Mouse (Mus musculus) layer of hippocampus, adult 2 months (tissue): ENCODE results near the gene B4galt5. TPM values are rescaled to one million over a fixed set of nuclear protein-coding genes. Genes with fewer than 3 reads are reported as not detected.

Source experiments
- DNase-seq, 2 experiments: peaks; one replicate each; pipeline ENCODE4 v3.0.0; 2022; ENCODE audit warnings: low spot score in 2 of 2
- H3K27ac ChIP-seq: fragments of 200-600 bp; 2 replicates; pipeline ENCODE4 v1.8.1; 2022
- H3K4me3 ChIP-seq: fragments of 200-600 bp; 2 replicates; pipeline ENCODE4 v1.8.1; 2022; ENCODE audit warnings: mild to moderate bottlenecking
- CTCF ChIP-seq: fragments of 200-600 bp; conservative IDR thresholded peaks from 2 replicates; pipeline ENCODE4 v1.8.1; 2022; ENCODE audit warnings: antibody characterized with exemption, mild to moderate bottlenecking, moderate library complexity
- total RNA-seq, 2 experiments: library from RNA; stranded (reverse); gene quantifications; 2 replicates each; pipeline ENCODE4 v1.2.3; 2021

B4galt5 gene
- total RNA-seq, 2 experiments from 2014 or later = 38.1 to 43.9 TPM

DNA sequence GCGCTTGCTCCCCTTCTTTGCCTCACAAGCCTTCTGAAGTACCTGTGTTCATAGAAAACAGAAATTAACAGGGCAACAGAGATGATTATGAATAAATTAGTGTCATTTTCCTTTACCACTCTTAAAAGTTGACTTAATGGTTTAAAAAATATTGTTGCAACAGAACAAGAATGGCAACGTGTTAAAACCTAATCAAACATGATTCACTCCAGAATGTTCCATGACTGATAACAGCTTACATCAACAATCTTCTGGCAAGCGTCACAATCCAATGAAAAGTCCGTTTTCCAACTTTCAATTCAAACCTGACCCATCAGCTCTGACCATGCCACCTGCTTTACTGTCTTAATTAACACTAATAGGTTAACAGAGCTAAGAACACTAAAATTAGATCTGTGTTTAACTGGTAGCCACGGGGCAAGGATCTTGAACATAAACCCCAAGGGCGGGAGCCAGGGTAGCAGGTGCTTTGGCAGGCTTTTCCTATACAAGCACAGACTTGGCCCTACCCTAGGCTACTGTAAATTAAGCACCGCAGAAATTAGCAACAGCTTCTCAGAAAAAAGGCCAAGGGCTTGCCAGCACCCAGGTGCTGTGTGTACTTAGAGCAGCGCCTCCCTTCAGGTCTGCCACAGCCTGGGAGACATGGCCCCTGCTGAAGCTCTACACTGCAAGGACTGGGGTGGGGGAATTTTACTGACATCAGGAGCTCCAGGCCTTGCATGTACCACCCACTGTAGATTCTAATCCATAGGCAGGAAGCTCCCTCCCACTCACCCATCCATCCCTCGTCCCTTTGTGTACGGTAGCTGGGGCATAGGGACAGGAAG is 12.4 kb downstream of the B4galt5 start:
- no peak for TF ChIP-seq CTCF
- H3K27ac ChIP-seq = peak overlapping the region; percentile 34; the same call in 1 of the 2 replicates
- H3K4me3 ChIP-seq = no peak overlapping the region
- DNase-seq = no peak

DNA sequence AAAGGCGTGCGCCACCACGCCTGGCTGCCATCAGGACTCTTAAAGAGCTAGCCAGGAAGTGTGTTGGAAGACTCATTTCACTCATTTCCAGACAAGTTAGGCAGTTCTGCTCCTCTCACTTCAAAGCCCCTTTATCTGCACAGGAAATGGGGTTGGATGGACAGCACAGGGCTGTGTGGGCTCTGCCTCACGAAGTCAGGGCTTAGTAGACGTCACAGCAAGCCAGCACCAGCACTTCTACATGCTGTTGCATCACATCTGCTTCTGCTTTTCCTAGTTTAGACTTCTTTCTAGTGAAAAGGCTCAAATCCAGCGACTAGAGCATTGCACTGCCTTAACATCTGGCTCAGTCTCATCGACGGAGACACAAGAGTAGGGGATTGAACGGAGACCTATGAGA is 13.9 kb downstream of the B4galt5 start:
- Histone ChIP-seq H3K4me3 (no peak overlapping the region), H3K27ac (no peak overlapping the region)
- TF ChIP-seq CTCF = no peak
- DNase-seq = no peak

DNA sequence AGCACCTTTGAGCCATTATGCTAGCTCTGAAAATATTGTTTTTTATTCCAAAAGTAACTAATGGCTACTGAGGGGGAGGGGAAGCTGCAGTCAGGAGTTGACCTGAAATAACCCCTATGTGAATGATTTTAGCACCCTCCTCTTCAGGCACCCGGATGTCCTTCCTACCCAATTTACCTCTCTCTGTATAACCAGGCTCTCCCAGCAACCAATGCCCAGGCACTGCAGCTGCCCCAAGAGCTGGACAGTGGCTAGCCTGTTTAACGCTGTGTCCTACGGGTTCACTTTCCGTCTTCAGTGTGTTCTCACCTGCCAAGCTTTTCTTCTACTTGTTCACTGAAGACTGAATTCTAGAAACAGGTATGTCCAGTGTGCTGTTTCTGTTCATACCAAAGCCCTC is 14.7 kb downstream of the B4galt5 start:
- Histone ChIP-seq H3K4me3 (no peak overlapping the region), H3K27ac (no peak overlapping the region)
- no peak for DNase-seq
- no peak for TF ChIP-seq CTCF

DNA sequence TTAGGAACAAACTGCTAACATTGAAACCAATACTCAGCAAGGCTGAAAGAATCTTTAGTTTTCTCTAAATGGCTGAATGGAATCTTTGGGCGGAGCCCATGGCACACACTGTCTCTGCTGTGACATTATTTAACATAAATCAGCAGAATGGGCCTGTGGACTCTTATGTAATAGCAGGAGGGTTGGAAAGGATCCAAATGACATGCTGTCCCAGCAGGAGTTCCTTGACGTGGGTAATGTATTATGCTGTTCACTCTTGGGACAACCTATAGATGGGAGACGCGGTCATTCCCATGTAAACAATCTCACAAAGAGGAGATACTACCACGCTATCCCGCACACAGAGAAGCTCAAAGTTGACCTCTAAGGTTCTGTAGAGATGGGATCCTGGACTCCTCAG is 15.5 kb downstream of the B4galt5 start:
- Histone ChIP-seq H3K27ac (no peak overlapping the region), H3K4me3 (no peak overlapping the region)
- no peak for DNase-seq
- no peak for TF ChIP-seq CTCF

DNA sequence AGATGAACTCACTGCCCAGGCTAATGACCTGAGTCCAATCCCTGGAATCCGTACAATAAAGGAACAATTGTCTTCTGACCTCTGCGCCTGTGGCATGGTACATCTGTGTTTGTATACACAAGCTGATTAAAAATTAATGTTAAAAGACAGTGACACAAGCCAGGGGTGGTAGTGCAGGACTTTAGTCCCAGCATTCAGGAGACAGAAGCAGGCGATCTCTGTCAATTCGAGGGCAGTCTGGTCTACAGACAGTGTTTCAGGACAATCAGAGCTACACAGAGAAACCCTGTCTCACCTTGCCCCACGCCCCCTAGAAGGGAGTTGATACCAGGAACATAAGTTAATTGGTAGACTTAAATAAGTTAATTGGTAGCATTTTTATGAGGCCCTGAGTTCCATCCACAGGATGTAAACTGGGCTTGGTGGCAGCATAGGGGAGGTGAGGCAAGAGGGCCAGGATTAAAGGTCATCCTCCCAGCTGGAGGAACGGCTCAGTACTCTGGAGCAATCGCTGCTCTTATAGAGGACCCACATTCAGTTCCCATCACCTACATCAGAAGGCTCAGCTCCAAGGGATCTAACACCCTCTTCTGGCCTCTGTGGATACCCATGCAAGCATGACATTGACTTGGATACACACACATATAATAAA is 16.5 kb downstream of the B4galt5 start:
- no peak overlapping the region for H3K4me3 ChIP-seq
- H3K27ac ChIP-seq = no peak overlapping the region
- DNase-seq = no peak
- no peak for TF ChIP-seq CTCF

DNA sequence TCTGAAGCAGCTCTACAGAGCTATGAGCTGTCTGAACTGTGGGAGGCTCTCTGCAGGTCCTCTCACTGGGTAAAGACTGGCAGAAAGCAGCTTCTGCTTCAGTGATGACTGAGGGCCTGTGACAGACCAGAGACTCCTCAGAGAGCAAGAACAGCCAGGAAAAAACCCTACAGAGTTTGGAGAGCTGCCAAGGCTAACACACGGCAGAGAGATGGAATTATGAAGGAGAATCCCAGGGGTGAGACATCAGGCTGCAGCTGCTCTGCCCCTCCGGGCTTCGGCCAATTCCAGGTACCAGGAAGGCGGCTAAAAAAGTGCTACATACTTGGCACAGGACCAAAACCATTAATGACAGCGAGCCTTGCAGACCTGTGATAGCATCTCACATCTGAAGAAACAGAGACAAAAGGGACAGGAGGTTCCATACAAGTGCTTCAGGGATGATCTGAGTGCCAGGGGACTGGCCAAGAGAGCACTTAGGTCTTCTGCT is 17.5 kb downstream of the B4galt5 start:
- no peak for DNase-seq
- no peak for TF ChIP-seq CTCF
- Histone ChIP-seq H3K27ac (peak overlapping the region; percentile 52; the same call in 1 of the 2 replicates), H3K4me3 (no peak overlapping the region)

DNA sequence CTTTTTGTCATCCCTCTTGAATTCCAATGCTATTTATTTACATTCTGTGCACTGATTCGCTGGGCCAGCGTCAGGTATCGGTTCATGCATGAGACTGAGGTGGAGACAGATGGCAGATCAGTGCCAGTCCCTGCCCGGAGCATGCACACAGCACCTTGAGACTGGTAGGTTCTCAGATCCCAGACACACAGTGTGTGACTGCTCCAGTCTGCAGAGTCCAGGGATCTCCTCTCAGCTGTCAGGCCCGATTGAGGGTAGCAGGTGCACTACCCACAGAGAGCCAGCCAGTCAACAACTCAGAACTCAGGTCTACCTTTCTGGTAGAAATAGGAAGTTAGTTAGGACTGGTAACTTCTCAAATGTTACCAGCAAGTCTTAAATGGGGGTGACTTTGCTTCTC is 18.4 kb downstream of the B4galt5 start:
- no peak for TF ChIP-seq CTCF
- H3K27ac ChIP-seq = peak overlapping the region; percentile 52; the same call in 1 of the 2 replicates
- H3K4me3 ChIP-seq = no peak overlapping the region
- no peak for DNase-seq

DNA sequence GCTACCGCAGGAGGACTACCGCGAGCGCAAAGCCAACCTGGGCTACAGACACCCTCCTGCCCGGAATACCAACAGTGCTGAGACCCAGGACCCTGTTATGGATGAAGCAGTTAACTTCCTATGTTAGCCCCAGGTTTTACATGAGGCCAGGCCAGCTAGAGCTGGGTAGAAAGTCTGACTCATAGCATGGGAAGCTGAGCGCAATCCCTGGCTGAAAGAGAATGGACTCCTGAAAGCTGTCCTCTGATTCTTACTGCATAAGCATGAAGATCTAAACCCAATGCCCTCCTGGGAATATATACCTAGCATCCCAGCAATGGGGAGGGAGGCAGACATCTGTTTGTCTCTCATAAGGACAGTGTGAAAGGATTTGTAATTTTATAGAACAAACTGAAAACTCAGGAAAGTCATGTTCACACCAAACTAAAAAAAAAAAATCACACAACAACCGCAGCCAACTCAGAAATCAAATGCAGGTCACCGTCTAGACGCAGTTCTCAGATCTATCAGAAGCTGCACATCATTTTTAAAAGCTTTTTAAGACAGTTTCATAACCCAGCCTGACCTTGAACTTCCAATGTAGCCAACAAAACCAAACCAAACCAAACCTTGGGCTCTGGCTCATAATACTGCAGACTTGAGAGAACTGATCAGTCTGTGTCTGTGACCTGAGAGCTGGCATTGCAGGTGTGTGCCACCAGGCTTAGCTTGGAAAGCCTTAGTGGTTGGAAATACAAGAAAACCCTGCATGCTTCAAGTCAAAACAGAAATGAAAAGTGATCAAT is 19.3 kb downstream of the B4galt5 start:
- no peak for DNase-seq
- no peak for TF ChIP-seq CTCF
- H3K27ac ChIP-seq = peak overlapping the region; percentile 56

DNA sequence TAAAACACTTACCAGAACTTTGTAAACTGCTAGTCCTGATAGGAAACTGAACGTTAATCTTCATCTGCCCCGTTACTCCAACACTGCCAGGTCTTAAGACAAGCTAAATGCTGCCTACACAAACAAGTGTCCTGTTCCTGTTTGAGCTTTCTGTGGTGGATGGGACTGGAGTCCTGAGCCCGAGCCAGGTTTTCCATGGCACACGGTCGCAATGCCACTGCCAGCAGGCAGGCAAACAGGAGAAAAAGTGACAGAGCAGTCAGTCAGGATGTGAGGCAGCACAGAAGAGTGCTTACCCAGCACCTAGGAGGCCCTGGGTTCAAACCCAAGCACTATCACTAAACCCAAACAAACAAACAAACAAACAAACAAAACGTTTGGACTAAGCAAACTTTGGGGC is 20.6 kb downstream of the B4galt5 start:
- no peak overlapping the region for H3K4me3 ChIP-seq
- H3K27ac ChIP-seq = peak overlapping the region; percentile 56; the same call in 1 of the 2 replicates
- DNase-seq = no peak
- no peak for TF ChIP-seq CTCF

More for the DNA sequence above, 19.3 kb downstream of the B4galt5 start:
- H3K4me3 ChIP-seq = no peak overlapping the region

DNA sequence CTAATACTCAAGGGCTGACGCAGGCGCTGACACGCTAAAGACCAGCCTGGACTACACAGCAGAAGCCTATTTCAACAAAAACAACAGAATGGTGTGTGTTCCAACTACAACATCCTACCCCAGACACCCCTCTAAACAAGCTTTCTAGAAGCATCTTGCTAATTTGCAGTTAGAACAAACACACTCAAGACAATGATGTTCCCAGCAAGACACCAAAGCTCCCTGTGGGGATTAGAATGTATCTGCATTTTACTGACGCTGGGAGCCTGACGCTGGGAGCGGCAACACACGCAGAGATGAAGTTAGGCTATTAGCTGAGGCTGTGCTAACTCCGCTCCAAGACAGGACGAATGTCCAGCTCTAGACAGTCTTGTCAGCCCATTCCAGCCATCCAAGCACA is 22.4 kb downstream of the B4galt5 start:
- no peak for TF ChIP-seq CTCF
- no peak for DNase-seq
- Histone ChIP-seq H3K4me3 (no peak overlapping the region), H3K27ac (peak overlapping the region; percentile 29)

DNA sequence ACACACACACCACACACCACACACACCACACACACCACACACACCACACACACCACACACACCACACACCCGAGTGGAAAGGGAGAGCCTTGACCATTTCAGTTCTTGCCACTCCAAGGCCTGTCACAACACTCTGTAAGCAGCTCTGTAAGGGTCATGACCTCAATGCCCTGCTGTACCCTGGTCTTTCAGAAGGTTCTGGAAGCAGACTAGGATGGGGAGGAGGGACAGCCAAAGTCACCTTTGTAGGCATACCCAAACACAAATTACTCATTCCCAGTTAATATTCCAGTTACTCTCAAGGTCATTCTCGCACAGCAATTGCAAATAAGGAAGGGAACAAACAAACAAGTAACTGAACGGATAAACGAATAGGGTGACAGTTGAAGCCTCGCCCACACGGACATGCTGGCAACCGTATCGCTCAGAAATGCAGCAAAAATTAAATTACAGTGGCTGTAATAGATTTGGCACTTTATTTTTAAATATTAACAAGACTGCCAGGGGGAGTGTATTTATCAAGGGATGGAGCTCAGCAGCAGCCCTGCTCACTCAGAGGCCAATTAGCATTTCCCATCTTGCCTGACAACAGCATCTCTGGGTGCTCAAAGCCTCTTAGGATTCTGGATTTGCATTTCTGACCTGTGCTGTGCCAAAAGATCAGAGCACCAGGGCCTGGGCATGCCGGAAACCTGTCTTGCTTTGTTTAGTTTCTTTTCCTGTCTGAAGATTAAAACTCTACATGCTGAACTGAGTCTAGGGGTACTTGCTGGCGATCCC is 24.6 kb downstream of the B4galt5 start:
- DNase-seq = no peak
- Histone ChIP-seq H3K4me3 (no peak overlapping the region), H3K27ac (peak overlapping the region; percentile 74)
- TF ChIP-seq CTCF = no peak

DNA sequence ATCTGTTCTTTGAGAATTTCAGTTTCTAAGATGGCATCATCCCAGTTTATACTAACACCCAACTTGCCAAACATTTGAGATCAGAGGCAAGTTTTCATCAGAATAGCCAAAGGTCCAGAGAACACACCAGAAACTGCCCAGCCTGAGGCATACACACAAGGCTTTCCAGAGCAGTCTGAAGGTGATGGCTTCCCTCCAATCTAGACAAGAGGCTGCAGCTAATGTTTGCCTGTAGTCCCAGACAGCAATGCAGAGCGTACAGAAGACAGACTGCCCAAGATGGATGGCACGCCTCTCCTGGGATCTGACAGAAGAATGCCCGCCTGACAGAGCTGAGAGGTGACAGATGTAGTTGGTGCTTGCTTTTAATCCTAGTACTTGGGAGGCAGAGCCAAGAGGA is 25.9 kb downstream of the B4galt5 start:
- peak overlapping the region; percentile 37; the same call in 1 of the 2 replicates for H3K27ac ChIP-seq
- TF ChIP-seq CTCF = no peak
- DNase-seq = no peak
- no peak overlapping the region for H3K4me3 ChIP-seq
